Mouse (Mus musculus) lung, embryonic 14.5 days (tissue): ENCODE measurements around the gene Rab5b. TPM values are rescaled to one million over a fixed set of nuclear protein-coding genes. Genes with fewer than 3 reads are reported as not detected.
"Not testable (repeated sequence)": the region's sequence is repeated elsewhere in the genome, so short reads cannot be mapped to it uniquely, and the experiment has no call there.

Experiments
- ATAC-seq: fragments of 200-750 bp; cut with Nextera tagmentation; 2 replicates; pipeline ENCODE4 v1.8.0; 2017; ENCODE audit warnings: mild to moderate bottlenecking, moderate TSS enrichment, moderate library complexity; ENCODE audit not compliant: insufficient read depth
- DNase-seq: peaks from one replicate; pipeline ENCODE4 v3.0.0-alpha.2; 2015
- H3K27ac ChIP-seq: fragments of 300-500 bp; sonication (generic); 2 replicates; pipeline ENCODE4 v1.5.1; 2014; ENCODE audit warnings: low read depth, mild to moderate bottlenecking, moderate library complexity
- H3K27me3 ChIP-seq: fragments of 300-500 bp; sonication (generic); 2 replicates; pipeline ENCODE4 v1.6.1; 2014; ENCODE audit warnings: low read length, control low read depth; ENCODE audit not compliant: insufficient read depth
- H3K36me3 ChIP-seq: fragments of 300-500 bp; sonication (generic); 2 replicates; pipeline ENCODE4 v1.6.1; 2014; ENCODE audit warnings: control low read depth; ENCODE audit not compliant: insufficient read depth
- H3K4me1 ChIP-seq: fragments of 300-500 bp; sonication (generic); 2 replicates; pipeline ENCODE4 v1.6.1; 2014; ENCODE audit warnings: antibody characterized with exemption, control low read depth; ENCODE audit not compliant: insufficient read depth
- H3K4me2 ChIP-seq: fragments of 300-500 bp; sonication (generic); 2 replicates; pipeline ENCODE4 v1.6.1; 2014; ENCODE audit warnings: mild to moderate bottlenecking
- H3K4me3 ChIP-seq: fragments of 300-500 bp; sonication (generic); 2 replicates; pipeline ENCODE4 v1.5.1; 2014; ENCODE audit warnings: low read depth, low read length
- H3K9ac ChIP-seq: fragments of 300-500 bp; sonication (generic); 2 replicates; pipeline ENCODE4 v1.6.1; 2014
- H3K9me3 ChIP-seq: fragments of 300-500 bp; sonication (generic); 2 replicates; pipeline ENCODE4 v1.6.1; 2016; ENCODE audit warnings: low read depth, low read length, control low read depth
- CTCF ChIP-seq: IDR thresholded peaks from 2 replicates; pipeline ENCODE4 v1.5.1; 2016; ENCODE audit warnings: antibody characterized with exemption, low read depth
- WGBS: fragments of 180-500 bp; shearing (Covaris S2); extraction: QIAGEN DNeasy Blood & Tissue Kit; methylation state at CpG from one replicate; pipeline ENCODE4 v1.1.7; 2014; 5-methylcytosine and 5-hydroxymethylcytosine counted together
- polyA plus RNA-seq: library from polyadenylated mRNA; unstranded; fragments of >200 nt; fragmentation: Nextera tagmentation; extraction: Ambion mirVana; gene quantifications from 2 replicates; pipeline ENCODE4 v1.2.1, GENCODE M21; 2014

The Rab5b gene
- polyA plus RNA-seq, 1 experiment from 2014 or later = 66.8 TPM

DNA sequence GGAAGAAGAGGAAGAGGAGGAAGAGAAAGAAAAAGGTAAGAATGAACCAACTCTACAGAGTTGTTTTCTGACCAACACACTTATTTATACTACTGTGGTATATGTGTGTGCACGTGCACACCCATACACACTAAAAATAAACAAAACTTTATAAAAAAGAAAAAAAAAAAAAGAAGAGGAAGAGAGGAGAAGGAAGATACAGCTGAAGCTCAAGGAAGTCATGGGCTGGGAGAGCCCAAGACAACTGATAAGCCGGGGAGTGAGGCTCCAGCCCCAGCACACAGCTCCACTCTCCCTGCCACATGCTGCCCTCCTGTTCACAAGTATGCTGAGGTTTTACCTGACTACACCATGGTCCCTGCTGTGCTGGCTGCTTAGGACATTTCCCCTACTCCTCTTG, 44.2 kb upstream of the Rab5b start:
- 48% methylated on average over 2 of the region's 2 CpGs for WGBS
- H3K27me3 ChIP-seq = peaks cover 7% of the 10 kb centered on the region; the same call in 1 of the 2 replicates
- H3K9ac ChIP-seq = no peak overlapping the region
- DNase-seq (no peak), ATAC-seq (no peak)
- H3K9me3 ChIP-seq = no peaks in the 10 kb centered on the region
- no peak overlapping the region for H3K4me3 ChIP-seq
- H3K4me2 ChIP-seq = no peak overlapping the region
- no peak overlapping the region for H3K27ac ChIP-seq
- TF ChIP-seq CTCF = no peak
- H3K36me3 ChIP-seq = no peaks in the 10 kb centered on the region
- H3K4me1 ChIP-seq = peaks cover 5% of the 10 kb centered on the region; the same call in 1 of the 2 replicates

DNA sequence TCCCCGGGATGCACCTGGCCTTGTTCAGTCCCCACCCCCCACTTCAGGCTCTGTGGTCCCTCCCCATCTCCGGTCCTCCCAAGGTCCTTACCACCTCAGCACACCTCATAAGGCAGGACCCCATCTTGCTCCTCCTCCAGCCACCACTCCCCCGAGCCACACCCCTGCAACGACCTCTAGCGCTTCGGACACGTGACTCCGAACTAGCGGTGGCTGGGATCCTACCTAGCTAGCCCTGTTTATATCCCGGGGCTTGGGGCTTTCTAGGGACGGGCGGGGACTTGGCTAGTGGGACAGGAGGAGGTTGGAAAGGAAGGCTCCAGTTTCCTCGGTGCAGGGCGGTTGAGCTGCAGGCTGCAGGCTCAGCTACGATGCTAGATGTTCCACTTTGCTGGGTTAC, 41.4 kb upstream of the Rab5b start:
- Histone ChIP-seq H3K9ac (no peak overlapping the region), H3K27me3 (peaks cover 5% of the 10 kb centered on the region; the same call in 1 of the 2 replicates), H3K36me3 (no peaks in the 10 kb centered on the region), H3K4me3 (no peak overlapping the region), H3K4me2 (peak overlapping the region; percentile 49), H3K27ac (no peak overlapping the region), H3K9me3 (no peaks in the 10 kb centered on the region), H3K4me1 (no peaks in the 10 kb centered on the region)
- DNase-seq (no peak), ATAC-seq (peak; percentile 45; the same call in 1 of the 2 replicates)
- TF ChIP-seq CTCF = no peak
- 2% methylated on average over 15 of the region's 15 CpGs for WGBS

DNA sequence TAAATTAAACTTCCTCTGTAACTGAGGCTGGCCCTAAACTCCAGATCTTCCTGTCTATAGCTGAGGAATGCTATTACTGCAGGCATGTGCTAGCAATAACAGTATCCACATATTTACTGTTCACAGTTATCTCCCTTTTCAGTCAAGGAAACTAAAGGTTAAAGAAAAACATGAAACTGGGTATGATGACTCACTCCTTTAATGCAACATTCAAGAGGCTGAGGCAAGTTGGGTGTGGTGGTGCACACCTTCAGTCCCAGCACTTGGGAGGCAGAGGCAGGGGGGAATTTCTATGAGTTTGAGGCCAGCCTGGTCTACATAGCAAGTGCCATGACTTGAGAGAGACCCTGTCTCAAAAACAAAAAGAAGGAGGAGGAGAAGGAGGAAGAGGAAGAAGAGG, 35.9 kb upstream of the Rab5b start:
- no peak for TF ChIP-seq CTCF
- no peak overlapping the region for H3K4me3 ChIP-seq
- no peak for ATAC-seq
- H3K27me3 ChIP-seq = no peaks in the 10 kb centered on the region
- H3K4me1 ChIP-seq = no peaks in the 10 kb centered on the region
- H3K9ac ChIP-seq = no peak overlapping the region
- H3K36me3 ChIP-seq = no peaks in the 10 kb centered on the region
- no peaks in the 10 kb centered on the region for H3K9me3 ChIP-seq
- no peak overlapping the region for H3K4me2 ChIP-seq
- DNase-seq = no peak
- no peak overlapping the region for H3K27ac ChIP-seq

DNA sequence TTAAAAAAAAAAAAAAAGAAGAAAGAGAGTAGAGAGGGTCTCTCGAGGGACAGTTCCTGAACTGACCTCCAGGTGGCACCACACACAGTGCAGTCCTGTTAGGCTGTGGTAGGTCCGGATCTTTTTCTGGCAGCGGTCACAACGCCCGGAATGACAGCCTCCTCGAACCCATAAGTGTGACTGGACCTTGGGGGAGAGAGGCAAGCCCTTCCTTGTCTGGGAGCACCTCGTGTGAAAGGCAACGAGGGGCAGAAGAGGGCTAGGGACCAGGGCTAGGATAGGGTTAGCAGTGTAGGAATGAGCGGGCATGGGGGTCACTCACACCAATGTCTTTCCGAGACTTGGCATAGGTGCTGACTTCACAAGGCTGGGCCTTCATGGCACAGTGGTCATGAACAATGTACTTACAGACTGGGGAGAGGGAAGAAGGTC, 35.0 kb upstream of the Rab5b start:
- Histone ChIP-seq H3K9me3 (no peaks in the 10 kb centered on the region), H3K36me3 (no peaks in the 10 kb centered on the region), H3K4me3 (no peak overlapping the region), H3K27ac (no peak overlapping the region), H3K4me1 (no peaks in the 10 kb centered on the region), H3K4me2 (0 out of 2 replicates have a peak overlapping the region, but pooled peaks have one; percentile 20), H3K9ac (no peak overlapping the region), H3K27me3 (no peaks in the 10 kb centered on the region)
- DNase-seq = peak; percentile 92
- WGBS = 19% methylated on average over 10 of the region's 10 CpGs
- peak; percentile 74 for ATAC-seq
- TF ChIP-seq CTCF = peak; percentile 88

DNA sequence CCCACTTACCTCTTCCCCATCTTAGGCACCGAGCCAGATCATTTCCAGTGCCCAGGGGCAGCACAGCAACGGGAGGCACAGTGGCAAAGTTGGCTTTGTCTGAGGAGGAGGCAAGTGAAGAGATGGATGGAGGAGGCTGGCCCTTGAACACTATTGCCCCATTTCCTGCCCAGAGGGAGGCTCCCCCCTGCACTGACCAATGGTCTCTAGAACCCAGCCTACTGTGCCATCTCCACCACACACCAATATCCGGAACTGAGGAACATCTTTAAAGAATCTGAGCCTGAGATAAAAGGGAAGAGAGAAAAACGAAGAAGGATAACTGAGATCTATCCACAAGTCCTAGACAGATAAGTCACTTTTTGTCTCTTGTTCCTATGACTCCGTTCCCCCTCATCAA, 32.0 kb upstream of the Rab5b start:
- WGBS = 78% methylated on average over 5 of the region's 5 CpGs
- H3K27me3 ChIP-seq = no peaks in the 10 kb centered on the region
- no peaks in the 10 kb centered on the region for H3K4me1 ChIP-seq
- H3K9ac ChIP-seq = no peak overlapping the region
- H3K4me3 ChIP-seq = no peak overlapping the region
- no peak overlapping the region for H3K4me2 ChIP-seq
- H3K27ac ChIP-seq = no peak overlapping the region
- TF ChIP-seq CTCF = no peak
- DNase-seq = no peak
- H3K36me3 ChIP-seq = no peaks in the 10 kb centered on the region
- no peak for ATAC-seq
- no peaks in the 10 kb centered on the region for H3K9me3 ChIP-seq

DNA sequence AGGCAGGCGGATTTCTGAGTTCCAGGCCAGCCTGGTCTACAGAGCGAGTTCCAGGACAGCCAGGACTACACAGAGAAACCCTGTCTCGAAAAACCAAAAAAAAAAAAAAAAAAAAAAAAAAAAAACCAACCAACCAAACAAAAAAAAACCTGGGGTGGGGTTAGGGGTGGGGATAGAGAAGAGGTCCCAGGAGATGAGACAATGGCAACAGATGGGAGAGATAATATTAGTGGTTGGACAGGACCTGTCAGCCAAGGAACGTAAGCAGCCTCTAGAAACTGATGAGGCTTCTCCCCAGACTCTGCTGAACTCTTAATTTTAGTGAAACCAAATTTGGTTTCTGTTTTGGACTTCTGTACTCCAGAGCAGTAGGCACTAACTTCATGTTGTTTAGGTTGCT, 29.4 kb upstream of the Rab5b start:
- not testable (repeated sequence) for DNase-seq, H3K9ac ChIP-seq, ATAC-seq, H3K27ac ChIP-seq, H3K36me3 ChIP-seq, H3K4me1 ChIP-seq, H3K9me3 ChIP-seq, H3K27me3 ChIP-seq, H3K4me3 ChIP-seq, H3K4me2 ChIP-seq
- WGBS = 82% methylated on average over 3 of the region's 4 CpGs

DNA sequence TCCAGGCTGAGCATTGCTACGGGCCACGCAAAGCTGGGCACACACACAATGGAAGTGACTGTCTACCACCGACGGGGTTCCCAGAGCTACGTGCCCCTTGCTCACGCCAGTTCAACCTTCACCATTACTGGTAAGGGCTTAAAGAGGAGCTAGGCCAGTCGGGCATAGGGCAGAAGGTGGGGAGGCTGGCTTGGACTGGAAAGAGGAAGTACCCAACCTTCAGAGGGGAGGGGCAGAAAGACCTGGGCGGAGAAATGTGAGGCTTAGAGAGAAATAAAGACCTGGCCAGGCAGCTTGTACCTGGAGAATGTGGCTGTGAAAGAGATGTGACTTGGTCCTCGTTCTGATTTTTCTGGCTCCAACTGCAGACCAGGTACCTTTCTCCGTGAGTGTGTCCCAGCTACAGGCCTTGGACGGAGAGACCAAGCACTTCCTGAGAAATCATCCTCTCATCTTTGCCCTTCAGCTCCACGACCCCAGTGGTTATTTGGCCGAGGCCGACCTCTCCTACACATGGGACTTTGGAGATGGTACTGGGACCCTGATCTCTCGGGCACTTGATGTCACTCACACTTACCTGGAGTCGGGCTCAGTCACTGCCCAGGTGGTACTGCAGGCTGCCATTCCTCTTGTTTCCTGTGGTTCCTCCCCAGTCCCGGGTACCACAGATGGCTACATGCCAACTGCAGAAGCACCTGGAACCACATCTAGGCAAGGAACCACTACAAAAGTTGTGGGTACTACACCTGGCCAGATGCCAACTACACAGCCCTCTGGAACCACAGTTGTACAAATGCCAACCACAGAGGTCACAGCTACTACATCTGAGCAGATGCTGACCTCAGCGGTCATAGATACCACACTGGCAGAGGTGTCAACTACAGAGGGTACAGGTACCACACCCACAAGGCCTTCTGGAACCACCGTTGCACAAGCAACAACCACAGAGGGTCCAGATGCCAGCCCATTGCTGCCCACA, 19.8 kb upstream of the Rab5b start:
- no peak overlapping the region for H3K9ac ChIP-seq
- H3K27me3 ChIP-seq = no peaks in the 10 kb centered on the region
- DNase-seq (no peak), ATAC-seq (no peak)
- no peaks in the 10 kb centered on the region for H3K4me1 ChIP-seq
- no peaks in the 10 kb centered on the region for H3K9me3 ChIP-seq
- WGBS = 80% methylated on average over 19 of the region's 19 CpGs
- TF ChIP-seq CTCF = no peak
- H3K36me3 ChIP-seq = no peaks in the 10 kb centered on the region
- H3K4me2 ChIP-seq = no peak overlapping the region
- no peak overlapping the region for H3K4me3 ChIP-seq
- H3K27ac ChIP-seq = no peak overlapping the region

DNA sequence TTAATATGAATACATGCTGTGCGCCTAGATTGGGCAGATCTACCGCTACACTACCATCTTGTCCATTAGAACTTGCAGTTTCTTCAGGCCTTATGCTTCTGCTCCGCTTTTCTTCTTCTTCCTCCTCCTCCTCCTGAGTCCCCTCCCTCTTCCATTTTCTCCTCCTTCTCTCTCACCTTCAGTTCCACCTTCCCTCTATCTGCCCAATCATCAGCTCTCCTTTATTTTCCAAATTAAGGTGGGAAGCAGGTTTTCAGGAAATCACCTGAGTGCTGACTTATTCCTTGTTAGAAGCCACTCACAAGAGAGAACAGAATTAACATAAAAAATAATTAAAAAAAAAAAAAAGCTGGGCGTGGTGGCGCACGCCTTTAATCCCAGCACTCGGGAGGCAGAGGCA, 15.3 kb upstream of the Rab5b start:
- not testable (repeated sequence) for H3K27me3 ChIP-seq, H3K4me1 ChIP-seq, H3K4me2 ChIP-seq, H3K9ac ChIP-seq, H3K27ac ChIP-seq, DNase-seq, H3K9me3 ChIP-seq, ATAC-seq, H3K36me3 ChIP-seq, H3K4me3 ChIP-seq
- WGBS = 91% methylated on average over 7 of the region's 7 CpGs
